Mouse (Mus musculus) myocyte (in vitro differentiated cells): Measurements from ENCODE around the gene Crybb3.

Experiments
- CEBPB ChIP-seq: IDR thresholded peaks from 2 replicates; pipeline ENCODE4 v1.6.1; 2011; ENCODE audit warnings: mild to moderate bottlenecking, moderate library complexity; ENCODE audit not compliant: poor library complexity, insufficient read depth, severe bottlenecking
- E2F4 ChIP-seq: IDR thresholded peaks from one replicate; pipeline ENCODE4 v1.6.1; 2011; ENCODE audit warnings: mild to moderate bottlenecking, control low read depth, moderate library complexity; ENCODE audit not compliant: insufficient read depth
- POLR2A ChIP-seq: IDR thresholded peaks from one replicate; pipeline ENCODE4 v1.6.1; 2011; ENCODE audit warnings: low read depth, mild to moderate bottlenecking, control low read depth, moderate library complexity; ENCODE audit not compliant: insufficient read length
- POLR2AphosphoS2 ChIP-seq: IDR thresholded peaks from one replicate; pipeline ENCODE4 v1.6.1; 2011; ENCODE audit warnings: low read depth, control low read depth; ENCODE audit not compliant: insufficient read length
- USF1 ChIP-seq: IDR thresholded peaks from one replicate; pipeline ENCODE4 v1.6.1; 2011; ENCODE audit warnings: low read depth, mild to moderate bottlenecking, control low read depth, moderate library complexity

- no peak for TF ChIP-seq POLR2A
- TF ChIP-seq E2F4, result no peak
- peak; percentile 45 for TF ChIP-seq USF1
- TF ChIP-seq CEBPB, result no peak
- TF ChIP-seq POLR2AphosphoS2, result peak; percentile 61
Observed at GRCm38 (mm10) chr5:113082356-113083168, 1.2 kb upstream of the Crybb3 start.
